Mouse (Mus musculus) heart, embryonic 12.5 days (tissue): ENCODE data around the gene Ccdc175. TPM values are rescaled to one million over a fixed set of nuclear protein-coding genes. Genes with fewer than 3 reads are reported as not detected.

Experiments used
- ATAC-seq: fragments of 200-750 bp; cut with Nextera tagmentation; 2 replicates; pipeline ENCODE4 v1.8.0; 2017; ENCODE audit warnings: moderate TSS enrichment, moderate library complexity; ENCODE audit not compliant: insufficient number of reproducible peaks, low FRiP score
- H3K27ac ChIP-seq: fragments of 300-500 bp; sonication (generic); 2 replicates; pipeline ENCODE4 v1.5.1; 2016; ENCODE audit warnings: mild to moderate bottlenecking, moderate library complexity; ENCODE audit not compliant: poor library complexity, severe bottlenecking
- H3K27me3 ChIP-seq: fragments of 300-500 bp; sonication (generic); replicated peaks from 2 replicates; pipeline ENCODE4 v1.6.1; 2016; ENCODE audit warnings: mild to moderate bottlenecking, moderate library complexity
- H3K36me3 ChIP-seq: fragments of 300-500 bp; sonication (generic); 2 replicates; pipeline ENCODE4 v1.6.1; 2016; ENCODE audit warnings: mild to moderate bottlenecking, moderate library complexity
- H3K4me1 ChIP-seq: fragments of 300-500 bp; sonication (generic); replicated peaks from 2 replicates; pipeline ENCODE4 v1.6.1; 2016; ENCODE audit warnings: mild to moderate bottlenecking
- H3K4me2 ChIP-seq: fragments of 300-500 bp; sonication (generic); 2 replicates; pipeline ENCODE4 v1.6.1; 2016; ENCODE audit warnings: mild to moderate bottlenecking, moderate library complexity
- H3K4me3 ChIP-seq: fragments of 300-500 bp; sonication (generic); 2 replicates; pipeline ENCODE4 v1.5.1; 2016; ENCODE audit warnings: mild to moderate bottlenecking
- H3K9ac ChIP-seq: fragments of 300-500 bp; sonication (generic); 2 replicates; pipeline ENCODE4 v1.6.1; 2016; ENCODE audit warnings: mild to moderate bottlenecking, moderate library complexity
- H3K9me3 ChIP-seq: fragments of 300-500 bp; sonication (generic); replicated peaks from 2 replicates; pipeline ENCODE4 v1.6.1; 2016; ENCODE audit warnings: mild to moderate bottlenecking, moderate library complexity
- WGBS: fragments of 180-500 bp; shearing (Covaris S2); methylation state at CpG from one replicate; pipeline ENCODE4 v1.1.7; 2016; 5-methylcytosine and 5-hydroxymethylcytosine counted together
- polyA plus RNA-seq: library from polyadenylated mRNA; unstranded; fragments of >200 nt; fragmentation: Nextera tagmentation; extraction: Ambion mirVana; gene quantifications from 2 replicates; pipeline ENCODE4 v1.2.1, GENCODE M21; 2016

The Ccdc175 gene
- polyA plus RNA-seq: not detected in 2 replicates

GRCm38 (mm10) chr12:72184929-72185328, at the start of gene Ccdc175:
Ccdc175 (minus strand) TSS chr12:72185029.
- no peaks in the 10 kb centered on the region for H3K4me1 ChIP-seq
- H3K9ac ChIP-seq: no peak within 1 kb of the TSS
- ATAC-seq: no peak
- H3K36me3 ChIP-seq: no peaks in the 10 kb centered on the region
- H3K4me3 ChIP-seq: no peak within 1 kb of the TSS
- WGBS: 55% methylated on average over 12 of the region's 12 CpGs
- no peaks in the 10 kb centered on the region for H3K9me3 ChIP-seq
- no peaks in the 10 kb centered on the region for H3K27me3 ChIP-seq
- no peak within 1 kb of the TSS for H3K27ac ChIP-seq
- no peak within 1 kb of the TSS for H3K4me2 ChIP-seq

GRCm38 (mm10) chr12:72234151-72234550, 49.3 kb upstream of the Ccdc175 start:
- Histone ChIP-seq H3K4me3 (no peak overlapping the region), H3K36me3 (no peaks in the 10 kb centered on the region), H3K27me3 (peaks cover 45% of the 10 kb centered on the region), H3K4me2 (no peak overlapping the region), H3K4me1 (peaks cover 15% of the 10 kb centered on the region), H3K9me3 (no peaks in the 10 kb centered on the region), H3K9ac (no peak overlapping the region), H3K27ac (no peak overlapping the region)
- no peak for ATAC-seq
- 81% methylated on average over 3 of the region's 3 CpGs for WGBS

- no peak overlapping the region for H3K27ac ChIP-seq
- H3K4me3 ChIP-seq: no peak overlapping the region
- H3K4me1 ChIP-seq: peaks cover 10% of the 10 kb centered on the region
- WGBS: 82% methylated on average over 19 of the region's 19 CpGs
- no peak overlapping the region for H3K9ac ChIP-seq
- no peak overlapping the region for H3K4me2 ChIP-seq
- no peaks in the 10 kb centered on the region for H3K36me3 ChIP-seq
- peaks cover 40% of the 10 kb centered on the region for H3K27me3 ChIP-seq
- no peak for ATAC-seq
- H3K9me3 ChIP-seq: no peaks in the 10 kb centered on the region
Observed at GRCm38 (mm10) chr12:72232826-72233790, 48.3 kb upstream of the Ccdc175 start.

GRCm38 (mm10) chr12:72232176-72232575, 47.3 kb upstream of the Ccdc175 start:
- Histone ChIP-seq H3K27me3 (peaks cover 31% of the 10 kb centered on the region), H3K9ac (no peak overlapping the region), H3K4me1 (peaks cover 4% of the 10 kb centered on the region), H3K27ac (no peak overlapping the region), H3K9me3 (no peaks in the 10 kb centered on the region), H3K4me3 (no peak overlapping the region), H3K36me3 (no peaks in the 10 kb centered on the region), H3K4me2 (no peak overlapping the region)
- WGBS: 78% methylated on average over 3 of the region's 3 CpGs
- ATAC-seq: no peak

GRCm38 (mm10) chr12:72229451-72230196, 44.8 kb upstream of the Ccdc175 start:
- no peak overlapping the region for H3K27ac ChIP-seq
- no peaks in the 10 kb centered on the region for H3K36me3 ChIP-seq
- H3K4me1 ChIP-seq: no peaks in the 10 kb centered on the region
- ATAC-seq: no peak
- no peak overlapping the region for H3K4me2 ChIP-seq
- no peak overlapping the region for H3K9ac ChIP-seq
- H3K9me3 ChIP-seq: no peaks in the 10 kb centered on the region
- 72% methylated on average over 8 of the region's 8 CpGs for WGBS
- H3K27me3 ChIP-seq: peaks cover 13% of the 10 kb centered on the region
- no peak overlapping the region for H3K4me3 ChIP-seq

- Histone ChIP-seq H3K36me3 (no peaks in the 10 kb centered on the region), H3K9ac (no peak overlapping the region), H3K27me3 (0 out of 2 replicates have a peak, but pooled peaks cover 4% of the 10 kb centered on the region), H3K4me1 (no peaks in the 10 kb centered on the region), H3K9me3 (no peaks in the 10 kb centered on the region), H3K4me2 (no peak overlapping the region), H3K27ac (no peak overlapping the region), H3K4me3 (no peak overlapping the region)
- no peak for ATAC-seq
- 73% methylated on average over 6 of the region's 6 CpGs for WGBS
Observed at GRCm38 (mm10) chr12:72227731-72228130, 42.9 kb upstream of the Ccdc175 start.

GRCm38 (mm10) chr12:72225371-72225770, 40.5 kb upstream of the Ccdc175 start:
- Histone ChIP-seq H3K9ac (no peak overlapping the region), H3K27me3 (0 out of 2 replicates have a peak, but pooled peaks cover 4% of the 10 kb centered on the region), H3K36me3 (no peaks in the 10 kb centered on the region), H3K27ac (no peak overlapping the region), H3K4me3 (no peak overlapping the region), H3K4me2 (no peak overlapping the region), H3K9me3 (no peaks in the 10 kb centered on the region), H3K4me1 (no peaks in the 10 kb centered on the region)
- WGBS: 90% methylated on average over 3 of the region's 3 CpGs
- no peak for ATAC-seq

- H3K27ac ChIP-seq: no peak overlapping the region
- no peak for ATAC-seq
- H3K4me1 ChIP-seq: no peaks in the 10 kb centered on the region
- H3K4me3 ChIP-seq: no peak overlapping the region
- no peaks in the 10 kb centered on the region for H3K36me3 ChIP-seq
- 0 out of 2 replicates have a peak, but pooled peaks cover 4% of the 10 kb centered on the region for H3K27me3 ChIP-seq
- WGBS: 84% methylated on average over 16 of the region's 16 CpGs
- H3K9ac ChIP-seq: no peak overlapping the region
- H3K9me3 ChIP-seq: no peaks in the 10 kb centered on the region
- no peak overlapping the region for H3K4me2 ChIP-seq
Observed at GRCm38 (mm10) chr12:72223557-72224102, 38.8 kb upstream of the Ccdc175 start.

GRCm38 (mm10) chr12:72213554-72213953, 28.7 kb upstream of the Ccdc175 start:
- H3K27ac ChIP-seq: no peak overlapping the region
- no peaks in the 10 kb centered on the region for H3K27me3 ChIP-seq
- no peak overlapping the region for H3K4me2 ChIP-seq
- H3K9ac ChIP-seq: no peak overlapping the region
- H3K4me1 ChIP-seq: no peaks in the 10 kb centered on the region
- H3K9me3 ChIP-seq: no peaks in the 10 kb centered on the region
- H3K36me3 ChIP-seq: no peaks in the 10 kb centered on the region
- WGBS: 41% methylated on average over 5 of the region's 5 CpGs
- no peak for ATAC-seq
- H3K4me3 ChIP-seq: no peak overlapping the region

- no peak overlapping the region for H3K27ac ChIP-seq
- 79% methylated on average over 3 of the region's 3 CpGs for WGBS
Observed at GRCm38 (mm10) chr12:72200828-72201227, 16.0 kb upstream of the Ccdc175 start.

GRCm38 (mm10) chr12:72197925-72198486, 13.2 kb upstream of the Ccdc175 start:
- ATAC-seq: no peak
- Histone ChIP-seq H3K27me3 (no peaks in the 10 kb centered on the region), H3K9ac (no peak overlapping the region), H3K4me1 (peaks cover 11% of the 10 kb centered on the region), H3K27ac (no peak overlapping the region), H3K4me3 (no peak overlapping the region), H3K4me2 (peak overlapping the region; percentile 24), H3K36me3 (no peaks in the 10 kb centered on the region), H3K9me3 (no peaks in the 10 kb centered on the region)
- 52% methylated on average over 18 of the region's 18 CpGs for WGBS

More at GRCm38 (mm10) chr12:72200828-72201227, 16.0 kb upstream of the Ccdc175 start:
- Histone ChIP-seq H3K4me1 (peaks cover 11% of the 10 kb centered on the region), H3K9ac (no peak overlapping the region), H3K4me2 (no peak overlapping the region), H3K36me3 (no peaks in the 10 kb centered on the region), H3K27me3 (no peaks in the 10 kb centered on the region), H3K9me3 (no peaks in the 10 kb centered on the region), H3K4me3 (no peak overlapping the region)
- ATAC-seq: no peak
